Mouse (Mus musculus) liver, postnatal 0 days (tissue): ENCODE measurements around the gene Clpp. TPM values are rescaled to one million over a fixed set of nuclear protein-coding genes. Genes with fewer than 3 reads are reported as not detected.

Source experiments
- ATAC-seq: fragments of 200-750 bp; cut with Nextera tagmentation; 2 replicates; pipeline ENCODE4 v1.8.0; 2017; ENCODE audit warnings: mild to moderate bottlenecking, moderate library complexity
- DNase-seq: peaks from one replicate; pipeline ENCODE4 v3.0.0-alpha.2; 2016
- H3K27ac ChIP-seq: fragments of 300-500 bp; sonication (generic); 2 replicates; pipeline ENCODE4 v1.5.1; 2014; ENCODE audit warnings: antibody characterized with exemption, moderate library complexity, mild to moderate bottlenecking, low read depth
- H3K27me3 ChIP-seq: fragments of 300-500 bp; sonication (generic); 2 replicates; pipeline ENCODE4 v1.6.1; 2014; ENCODE audit warnings: low read length, control low read depth, mixed read lengths; ENCODE audit not compliant: insufficient read depth
- H3K36me3 ChIP-seq: fragments of 300-500 bp; sonication (generic); replicated peaks from 2 replicates; pipeline ENCODE4 v1.6.1; 2014; ENCODE audit warnings: mild to moderate bottlenecking, control low read depth, low read length, moderate library complexity, mixed read lengths; ENCODE audit not compliant: insufficient read depth
- H3K4me1 ChIP-seq: fragments of 300-500 bp; sonication (generic); 2 replicates; pipeline ENCODE4 v1.6.1; 2014; ENCODE audit warnings: antibody characterized with exemption, mild to moderate bottlenecking, control low read depth; ENCODE audit not compliant: insufficient read depth
- H3K4me2 ChIP-seq: fragments of 300-500 bp; sonication (generic); 2 replicates; pipeline ENCODE4 v1.6.1; 2014; ENCODE audit warnings: low read depth, mild to moderate bottlenecking, low read length, moderate library complexity, mixed read lengths
- H3K4me3 ChIP-seq: fragments of 300-500 bp; sonication (generic); 2 replicates; pipeline ENCODE4 v1.5.1; 2014; ENCODE audit warnings: low read depth, low read length
- H3K9ac ChIP-seq: fragments of 300-500 bp; sonication (generic); replicated peaks from 2 replicates; pipeline ENCODE4 v1.6.1; 2014; ENCODE audit warnings: mild to moderate bottlenecking, moderate library complexity
- H3K9me3 ChIP-seq: fragments of 300-500 bp; sonication (generic); 2 replicates; pipeline ENCODE4 v1.6.1; 2016; ENCODE audit warnings: mild to moderate bottlenecking, control low read depth, low read length, mixed read lengths
- CTCF ChIP-seq: sonication (generic); IDR thresholded peaks from 2 replicates; pipeline ENCODE4 v1.5.1; 2016; ENCODE audit warnings: antibody characterized with exemption, low read depth
- EP300 ChIP-seq: IDR thresholded peaks from 2 replicates; pipeline ENCODE4 v1.6.1; 2016; ENCODE audit warnings: antibody characterized with exemption, low read depth, mild to moderate bottlenecking
- WGBS: fragments of 180-500 bp; shearing (Covaris S2); extraction: QIAGEN DNeasy Blood & Tissue Kit; methylation state at CpG from one replicate; pipeline ENCODE4 v1.1.7; 2014; ENCODE audit not compliant: insufficient replicate concordance; 5-methylcytosine and 5-hydroxymethylcytosine counted together
- polyA plus RNA-seq: library from polyadenylated mRNA; unstranded; fragments of >200 nt; fragmentation: Nextera tagmentation; extraction: Ambion mirVana; gene quantifications from 2 replicates; pipeline ENCODE4 v1.2.1, GENCODE M21; 2015

Gene Clpp
- polyA plus RNA-seq, 1 experiment from 2014 or later, result 68.2 TPM

DNA sequence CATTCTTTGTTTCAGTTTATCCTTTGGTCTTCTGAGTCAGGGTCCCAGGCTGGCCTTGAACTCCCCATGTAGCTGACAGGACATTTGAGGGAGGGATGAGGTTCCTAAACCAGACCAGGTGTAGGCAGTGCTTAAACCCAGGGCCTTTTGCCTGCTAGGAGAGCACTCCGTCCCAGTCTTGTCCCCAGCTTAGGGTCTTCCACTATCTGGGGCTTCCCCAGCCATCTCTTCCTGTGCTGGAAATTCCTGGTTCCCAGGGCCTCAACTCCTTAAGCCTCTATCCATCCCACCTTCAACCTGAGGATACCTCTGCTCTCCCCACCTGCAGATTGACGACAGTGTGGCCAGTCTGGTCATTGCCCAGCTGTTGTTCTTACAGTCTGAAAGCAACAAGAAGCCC is 861 bp downstream of the Clpp start:
- H3K9me3 ChIP-seq, result no peaks in the 10 kb centered on the region

DNA sequence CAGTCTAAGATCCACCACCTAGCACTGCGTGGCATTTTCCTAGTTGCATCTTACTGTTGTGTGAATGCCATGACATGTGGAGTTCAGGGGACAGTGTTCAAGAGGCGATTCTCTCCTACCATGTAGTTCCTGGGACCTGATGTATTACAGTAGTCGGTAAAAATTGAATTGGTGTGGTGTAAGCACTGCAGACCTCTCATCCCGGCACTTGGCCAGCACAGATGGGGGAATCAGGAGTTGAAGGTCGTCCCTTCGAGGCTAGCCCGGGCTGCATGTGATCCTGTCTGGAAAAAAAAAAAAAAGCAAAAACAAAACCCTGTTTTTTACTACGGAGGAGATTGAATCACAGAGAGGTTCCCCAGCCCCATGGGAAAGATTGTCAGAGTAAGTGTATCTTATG is 4.9 kb downstream of the Clpp start:
- ATAC-seq (no peak), DNase-seq (no peak)
- no peak for TF ChIP-seq CTCF
- TF ChIP-seq EP300, result no peak
- WGBS, result 82% methylated on average over 8 of the region's 8 CpGs
- Histone ChIP-seq H3K9me3 (no peaks in the 10 kb centered on the region), H3K9ac (no peak overlapping the region), H3K27me3 (no peaks in the 10 kb centered on the region), H3K4me2 (no peak overlapping the region), H3K27ac (no peak overlapping the region), H3K36me3 (peaks cover 42% of the 10 kb centered on the region), H3K4me3 (no peak overlapping the region), H3K4me1 (peaks cover 15% of the 10 kb centered on the region)

More for the DNA sequence above, 861 bp downstream of the Clpp start:
- DNase-seq (no peak), ATAC-seq (no peak)
- 65% methylated on average over 2 of the region's 2 CpGs for WGBS
- no peak for TF ChIP-seq CTCF
- no peak for TF ChIP-seq EP300
- H3K27me3 ChIP-seq, result no peaks in the 10 kb centered on the region
- H3K4me1 ChIP-seq, result peaks cover 11% of the 10 kb centered on the region; the same call in 1 of the 2 replicates
- peak overlapping the region; percentile 78 for H3K4me2 ChIP-seq
- H3K36me3 ChIP-seq, result peaks cover 36% of the 10 kb centered on the region
- H3K9ac ChIP-seq, result peak overlapping the region; percentile 68
- H3K4me3 ChIP-seq, result peak overlapping the region; percentile 71
- H3K27ac ChIP-seq, result no peak overlapping the region

DNA sequence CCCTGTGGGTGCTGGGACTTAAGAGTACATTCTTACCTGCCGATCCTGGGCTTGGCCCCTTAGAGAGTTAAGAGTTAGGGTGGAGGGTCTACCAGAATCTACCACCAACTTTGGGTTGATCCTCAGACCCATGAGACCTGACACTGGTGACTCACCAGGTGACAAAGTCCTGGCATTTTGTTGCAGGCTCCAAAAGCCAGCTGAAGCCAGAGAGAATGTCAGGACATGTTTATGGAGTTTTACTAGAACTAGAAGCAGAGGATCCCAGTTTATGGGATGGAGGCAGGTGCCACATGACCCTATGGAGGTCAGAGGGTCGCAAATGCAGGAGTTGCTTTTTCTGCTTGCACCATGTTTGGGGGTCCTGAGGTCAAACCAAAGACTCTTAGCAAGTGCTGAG is 6.4 kb downstream of the Clpp start:
- Histone ChIP-seq H3K36me3 (peaks cover 42% of the 10 kb centered on the region), H3K4me2 (peak overlapping the region; percentile 70), H3K27me3 (no peaks in the 10 kb centered on the region), H3K9me3 (no peaks in the 10 kb centered on the region), H3K27ac (no peak overlapping the region), H3K4me3 (no peak overlapping the region), H3K9ac (no peak overlapping the region), H3K4me1 (peaks cover 8% of the 10 kb centered on the region)
- DNase-seq (no peak), ATAC-seq (no peak)
- WGBS, result 54% methylated on average over 2 of the region's 2 CpGs
- no peak for TF ChIP-seq CTCF

DNA sequence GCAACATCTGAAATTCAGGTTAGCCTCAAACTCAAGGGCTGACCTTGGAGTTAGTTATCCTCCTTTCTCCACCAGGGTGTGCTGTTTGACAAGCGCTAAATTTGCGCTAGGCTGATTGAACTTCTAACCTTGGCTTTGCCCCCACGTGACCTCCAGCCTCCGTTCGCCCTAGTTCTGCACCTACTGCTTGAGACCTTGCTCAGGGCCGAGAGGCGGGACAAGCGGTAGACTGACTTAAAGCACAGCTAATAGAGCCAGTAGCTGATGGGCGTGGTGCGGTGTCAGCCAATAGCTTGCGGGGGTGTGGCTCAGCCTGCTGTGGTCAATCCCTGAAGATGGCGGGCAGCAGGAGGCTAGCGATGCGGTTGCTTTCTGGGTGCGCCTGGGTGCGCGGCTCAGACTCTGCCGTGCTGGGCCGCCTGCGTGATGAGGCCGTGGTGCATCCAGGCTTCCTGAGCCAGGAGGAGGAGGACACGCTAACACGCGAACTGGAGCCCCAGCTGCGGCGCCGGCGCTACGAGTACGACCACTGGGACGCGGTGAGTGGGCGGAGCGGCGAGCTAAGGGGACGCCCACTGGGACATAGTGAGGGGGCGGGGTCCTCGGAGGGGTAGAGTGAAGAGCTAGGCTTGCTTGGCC is 7.0 kb downstream of the Clpp start, which contains the start of gene Alkbh7:
Gene Alkbh7 (plus strand): TSS at position 311 of the 639 bp plus-strand sequence.
- Histone ChIP-seq H3K4me3 (peak within 1 kb of the TSS; percentile 86), H3K36me3 (peaks cover 42% of the 10 kb centered on the region), H3K27me3 (no peaks in the 10 kb centered on the region), H3K9me3 (no peaks in the 10 kb centered on the region), H3K9ac (peak within 1 kb of the TSS; percentile 71), H3K4me2 (peak within 1 kb of the TSS; percentile 70), H3K27ac (peak within 1 kb of the TSS; percentile 77), H3K4me1 (peaks cover 8% of the 10 kb centered on the region)
- ATAC-seq, result peak; percentile 100
- WGBS, result under 1% methylated on average over 38 of the region's 38 CpGs
- peak; percentile 96 for DNase-seq
- peak; percentile 97 for TF ChIP-seq CTCF
- TF ChIP-seq EP300, result 0 out of 2 replicates have a peak, but pooled peaks have one; percentile 52

DNA sequence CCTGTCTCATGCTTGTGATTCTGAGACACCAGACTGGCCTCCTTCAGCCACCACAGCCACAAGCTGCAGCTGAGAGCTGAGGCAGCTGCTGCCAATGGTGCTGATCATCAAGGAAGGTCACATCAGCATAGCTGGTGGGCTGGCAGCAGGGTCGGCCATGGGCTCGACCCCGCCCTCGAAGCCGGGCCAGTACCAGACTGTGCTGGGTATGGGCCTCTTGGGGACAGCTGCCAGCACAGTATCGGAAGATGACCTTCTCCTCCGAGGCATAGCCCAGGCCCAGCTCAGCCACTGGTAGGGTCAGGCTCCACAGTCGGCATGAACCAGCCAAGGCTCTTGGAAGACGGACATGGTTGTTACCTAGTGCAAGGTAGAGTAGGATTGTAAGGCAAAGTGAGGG is 9.3 kb downstream of the Clpp start:
- Histone ChIP-seq H3K9me3 (no peaks in the 10 kb centered on the region), H3K27me3 (no peaks in the 10 kb centered on the region), H3K4me3 (no peak overlapping the region), H3K4me1 (peaks cover 8% of the 10 kb centered on the region), H3K4me2 (no peak overlapping the region), H3K9ac (no peak overlapping the region), H3K27ac (no peak overlapping the region), H3K36me3 (peaks cover 37% of the 10 kb centered on the region)
- no peak for DNase-seq
- no peak for ATAC-seq
- 86% methylated on average over 9 of the region's 9 CpGs for WGBS
- TF ChIP-seq CTCF (no peak), EP300 (no peak)

DNA sequence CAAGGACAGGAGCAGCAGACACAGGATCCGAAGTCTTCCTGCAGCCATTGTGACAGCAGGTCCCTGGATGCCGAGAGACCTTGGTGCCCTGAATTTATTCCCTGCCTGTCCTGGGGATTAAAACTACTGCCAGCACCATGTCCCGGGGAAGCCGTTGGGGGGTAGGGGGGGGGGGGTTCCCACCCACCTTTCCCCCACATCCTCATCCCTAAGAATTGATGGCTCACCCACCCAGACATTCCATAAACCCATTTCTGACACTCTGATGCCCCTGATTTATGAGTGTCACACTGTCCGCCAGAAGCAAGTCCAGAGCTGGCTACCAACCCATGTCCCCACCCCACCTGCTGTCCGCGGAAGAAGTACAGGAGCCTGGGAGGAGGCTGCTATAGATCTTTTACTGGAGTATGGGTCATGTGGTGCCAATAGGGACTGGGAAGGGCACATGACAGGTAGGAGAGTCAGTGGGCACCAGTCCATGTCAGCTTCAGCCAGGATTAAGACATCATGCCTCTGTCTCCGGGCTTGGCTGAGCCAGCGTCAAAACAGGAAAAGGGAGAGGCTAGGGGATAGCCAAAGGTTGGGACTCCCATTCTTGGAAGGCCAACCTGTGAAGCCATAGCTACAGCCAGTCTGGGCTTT is 10.0 kb downstream of the Clpp start, which contains the start of gene Pspn:
Gene Pspn (minus strand): TSS at position 51 of the 642 bp plus-strand sequence.
- Histone ChIP-seq H3K9ac (no peak within 1 kb of the TSS), H3K4me2 (no peak within 1 kb of the TSS), H3K4me1 (peaks cover 8% of the 10 kb centered on the region), H3K36me3 (peaks cover 33% of the 10 kb centered on the region), H3K27me3 (no peaks in the 10 kb centered on the region), H3K9me3 (no peaks in the 10 kb centered on the region), H3K27ac (no peak within 1 kb of the TSS), H3K4me3 (no peak within 1 kb of the TSS)
- TF ChIP-seq CTCF, result no peak
- 88% methylated on average over 9 of the region's 9 CpGs for WGBS
- no peak for ATAC-seq
- no peak for DNase-seq
